Mouse (Mus musculus) embryonic fibroblast, embryonic 13.5 days (primary cell): ENCODE results near the gene Pkdcc.

Source experiments
- CTCF ChIP-seq: IDR thresholded peaks from 2 replicates; pipeline ENCODE4 v1.5.1; 2011; ENCODE audit warnings: mild to moderate bottlenecking, control low read depth, low read length, moderate library complexity, borderline replicate concordance; ENCODE audit not compliant: insufficient read depth
- POLR2A ChIP-seq: IDR thresholded peaks from 2 replicates; pipeline ENCODE4 v1.6.1; 2011; ENCODE audit warnings: low read depth, mild to moderate bottlenecking, control low read depth, low read length, moderate library complexity

DNA sequence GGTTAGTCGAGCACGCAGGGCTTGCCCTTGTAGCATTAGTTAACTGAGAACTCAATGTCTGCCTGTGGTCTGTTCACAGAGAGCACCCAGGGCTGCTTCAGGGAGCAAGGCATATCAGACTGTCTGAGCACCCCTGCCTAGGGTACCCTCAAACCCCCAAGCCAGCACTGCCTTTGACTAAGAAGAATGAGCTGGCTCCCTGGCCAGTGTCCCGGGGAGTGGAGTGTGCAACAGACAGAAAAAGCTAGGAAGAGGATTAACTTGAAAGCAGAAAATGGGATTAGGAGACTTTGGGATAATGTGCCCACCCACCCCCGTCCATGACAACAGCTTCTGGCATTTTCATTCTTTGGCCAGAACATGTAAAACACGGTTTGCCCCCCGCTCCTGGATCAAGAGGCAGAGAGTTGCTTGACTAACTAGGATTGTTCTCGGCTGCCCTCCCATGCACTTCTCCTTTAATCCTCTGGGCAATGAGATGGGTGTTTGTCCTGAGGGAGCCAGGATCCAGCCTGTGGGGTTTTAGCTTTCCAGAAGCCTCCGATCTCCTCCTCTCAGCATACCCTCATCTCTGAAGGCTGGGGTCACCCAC lies 11.4 kb downstream of the Pkdcc start:
- TF ChIP-seq CTCF (no peak), POLR2A (no peak)
